Mouse (Mus musculus) midbrain, embryonic 10.5 days (tissue): ENCODE measurements around the gene Znhit6. TPM values are rescaled to one million over a fixed set of nuclear protein-coding genes. Genes with fewer than 3 reads are reported as not detected.

Experiments
- DNase-seq: peaks from one replicate; pipeline ENCODE4 v3.0.0-alpha.2; 2017; ENCODE audit warnings: low spot score
- H3K27ac ChIP-seq: fragments of 300-500 bp; sonication (generic); replicated peaks from 2 replicates; pipeline ENCODE4 v1.5.1; 2016; ENCODE audit warnings: mild to moderate bottlenecking
- H3K27me3 ChIP-seq: fragments of 300-500 bp; sonication (generic); 2 replicates; pipeline ENCODE4 v1.6.1; 2016; ENCODE audit warnings: low read depth, mild to moderate bottlenecking; ENCODE audit not compliant: poor library complexity, severe bottlenecking
- H3K36me3 ChIP-seq: fragments of 300-500 bp; sonication (generic); 2 replicates; pipeline ENCODE4 v1.6.1; 2016; ENCODE audit warnings: mild to moderate bottlenecking, moderate library complexity
- H3K4me1 ChIP-seq: fragments of 300-500 bp; sonication (generic); 2 replicates; pipeline ENCODE4 v1.6.1; 2016
- H3K4me3 ChIP-seq: fragments of 300-500 bp; sonication (generic); 2 replicates; pipeline ENCODE4 v1.5.1; 2016; ENCODE audit warnings: mild to moderate bottlenecking, moderate library complexity
- H3K9me3 ChIP-seq: fragments of 300-500 bp; sonication (generic); replicated peaks from 2 replicates; pipeline ENCODE4 v1.6.1; 2016; ENCODE audit warnings: mild to moderate bottlenecking
- WGBS: fragments of 180-500 bp; shearing (Covaris S2); methylation state at CpG from one replicate; pipeline ENCODE4 v1.1.7; 2016; 5-methylcytosine and 5-hydroxymethylcytosine counted together
- polyA plus RNA-seq: library from polyadenylated mRNA; unstranded; fragments of >200 nt; fragmentation: Nextera tagmentation; extraction: Ambion mirVana; gene quantifications from 2 replicates; pipeline ENCODE4 v1.2.1, GENCODE M21; 2016

The Znhit6 gene
- 42.1 and 46.4 TPM in 2 replicates for polyA plus RNA-seq

GRCm38 (mm10) chr3:145575743-145576481, at the start of gene Znhit6:
Gene Znhit6 (plus strand): TSS chr3:145576205.
- peaks cover 18% of the 10 kb centered on the region for H3K4me1 ChIP-seq
- H3K27me3 ChIP-seq, result no peaks in the 10 kb centered on the region
- peak within 1 kb of the TSS; percentile 90 for H3K4me3 ChIP-seq
- 6% methylated on average over 37 of the region's 37 CpGs for WGBS
- peak; percentile 95 for DNase-seq
- peaks cover 34% of the 10 kb centered on the region for H3K36me3 ChIP-seq
- H3K27ac ChIP-seq, result peak within 1 kb of the TSS; percentile 84
- H3K9me3 ChIP-seq, result no peaks in the 10 kb centered on the region

- DNase-seq, result no peak
- H3K36me3 ChIP-seq, result no peaks in the 10 kb centered on the region
- no peak overlapping the region for H3K4me3 ChIP-seq
- 0 out of 2 replicates have a peak, but pooled peaks cover 1% of the 10 kb centered on the region for H3K9me3 ChIP-seq
- no peaks in the 10 kb centered on the region for H3K4me1 ChIP-seq
- H3K27me3 ChIP-seq, result no peaks in the 10 kb centered on the region
- H3K27ac ChIP-seq, result no peak overlapping the region
- 91% methylated on average over 1 of the region's 1 CpGs for WGBS
Measured at GRCm38 (mm10) chr3:145537870-145538269, 38.1 kb upstream of the Znhit6 start.

GRCm38 (mm10) chr3:145548441-145549415, 27.3 kb upstream of the Znhit6 start:
- DNase-seq, result no peak
- WGBS, result 87% methylated on average over 10 of the region's 10 CpGs
- Histone ChIP-seq H3K27ac (no peak overlapping the region), H3K4me3 (no peak overlapping the region), H3K36me3 (no peaks in the 10 kb centered on the region), H3K9me3 (no peaks in the 10 kb centered on the region), H3K27me3 (no peaks in the 10 kb centered on the region), H3K4me1 (no peaks in the 10 kb centered on the region)

- Histone ChIP-seq H3K36me3 (no peaks in the 10 kb centered on the region), H3K4me1 (no peaks in the 10 kb centered on the region), H3K4me3 (no peak overlapping the region), H3K9me3 (no peaks in the 10 kb centered on the region), H3K27me3 (no peaks in the 10 kb centered on the region), H3K27ac (no peak overlapping the region)
- no peak for DNase-seq
- 77% methylated on average over 3 of the region's 3 CpGs for WGBS
Measured at GRCm38 (mm10) chr3:145550216-145550615, 25.8 kb upstream of the Znhit6 start.

- WGBS, result 92% methylated on average over 2 of the region's 2 CpGs
- no peak for DNase-seq
- H3K9me3 ChIP-seq, result no peaks in the 10 kb centered on the region
- no peaks in the 10 kb centered on the region for H3K36me3 ChIP-seq
- H3K4me1 ChIP-seq, result no peaks in the 10 kb centered on the region
- no peak overlapping the region for H3K27ac ChIP-seq
- H3K4me3 ChIP-seq, result no peak overlapping the region
- H3K27me3 ChIP-seq, result no peaks in the 10 kb centered on the region
Measured at GRCm38 (mm10) chr3:145554388-145554787, 21.6 kb upstream of the Znhit6 start.

- H3K36me3 ChIP-seq, result no peaks in the 10 kb centered on the region
- no peaks in the 10 kb centered on the region for H3K27me3 ChIP-seq
- H3K27ac ChIP-seq, result no peak overlapping the region
- no peaks in the 10 kb centered on the region for H3K9me3 ChIP-seq
- DNase-seq, result no peak
- 95% methylated on average over 10 of the region's 10 CpGs for WGBS
- H3K4me3 ChIP-seq, result no peak overlapping the region
- no peaks in the 10 kb centered on the region for H3K4me1 ChIP-seq
Measured at GRCm38 (mm10) chr3:145556206-145556605, 19.8 kb upstream of the Znhit6 start.

- no peaks in the 10 kb centered on the region for H3K27me3 ChIP-seq
- no peaks in the 10 kb centered on the region for H3K4me1 ChIP-seq
- WGBS, result 91% methylated on average over 5 of the region's 5 CpGs
- no peak for DNase-seq
- H3K9me3 ChIP-seq, result no peaks in the 10 kb centered on the region; the same call in 1 of the 2 replicates
- H3K4me3 ChIP-seq, result no peak overlapping the region
- H3K36me3 ChIP-seq, result no peaks in the 10 kb centered on the region
- H3K27ac ChIP-seq, result no peak overlapping the region
Measured at GRCm38 (mm10) chr3:145559675-145560074, 16.3 kb upstream of the Znhit6 start.

GRCm38 (mm10) chr3:145560117-145560516, 15.9 kb upstream of the Znhit6 start:
- Histone ChIP-seq H3K4me1 (no peaks in the 10 kb centered on the region), H3K4me3 (no peak overlapping the region), H3K27me3 (no peaks in the 10 kb centered on the region), H3K27ac (no peak overlapping the region), H3K36me3 (no peaks in the 10 kb centered on the region), H3K9me3 (no peaks in the 10 kb centered on the region; the same call in 1 of the 2 replicates)
- WGBS, result 90% methylated on average over 4 of the region's 4 CpGs
- DNase-seq, result no peak

GRCm38 (mm10) chr3:145574468-145574867, 1.5 kb upstream of the Znhit6 start:
- DNase-seq, result no peak
- Histone ChIP-seq H3K27ac (no peak overlapping the region), H3K27me3 (no peaks in the 10 kb centered on the region), H3K4me1 (peaks cover 18% of the 10 kb centered on the region), H3K4me3 (no peak overlapping the region), H3K9me3 (no peaks in the 10 kb centered on the region), H3K36me3 (peaks cover 21% of the 10 kb centered on the region)
- 88% methylated on average over 3 of the region's 3 CpGs for WGBS

- DNase-seq, result no peak
- peaks cover 29% of the 10 kb centered on the region for H3K36me3 ChIP-seq
- H3K4me3 ChIP-seq, result 0 out of 2 replicates have a peak overlapping the region, but pooled peaks have one; percentile 90
- no peaks in the 10 kb centered on the region for H3K27me3 ChIP-seq
- H3K4me1 ChIP-seq, result peaks cover 18% of the 10 kb centered on the region
- no peak overlapping the region for H3K27ac ChIP-seq
- no peaks in the 10 kb centered on the region for H3K9me3 ChIP-seq
- 82% methylated on average over 7 of the region's 7 CpGs for WGBS
Measured at GRCm38 (mm10) chr3:145575340-145575739, 665 bp upstream of the Znhit6 start.

- Histone ChIP-seq H3K4me3 (peak overlapping the region; percentile 90), H3K4me1 (peaks cover 18% of the 10 kb centered on the region), H3K36me3 (peaks cover 40% of the 10 kb centered on the region), H3K27me3 (no peaks in the 10 kb centered on the region), H3K27ac (peak overlapping the region; percentile 84), H3K9me3 (no peaks in the 10 kb centered on the region)
- WGBS, result under 1% methylated on average over 11 of the region's 11 CpGs
- no peak for DNase-seq
Measured at GRCm38 (mm10) chr3:145576482-145576822, 447 bp downstream of the Znhit6 start.

- no peak for DNase-seq
- Histone ChIP-seq H3K27me3 (no peaks in the 10 kb centered on the region), H3K9me3 (no peaks in the 10 kb centered on the region), H3K4me3 (peak overlapping the region; percentile 90), H3K36me3 (peaks cover 41% of the 10 kb centered on the region), H3K4me1 (peaks cover 18% of the 10 kb centered on the region), H3K27ac (peak overlapping the region; percentile 84)
- 33% methylated on average over 15 of the region's 15 CpGs for WGBS
Measured at GRCm38 (mm10) chr3:145576876-145577275, 871 bp downstream of the Znhit6 start.
